Mouse (Mus musculus): ENCODE data around the gene 9130204L05Rik.

The 9130204L05Rik gene

GRCm38 (mm10) chr3:91090703-91091102, at the start of gene 9130204L05Rik:
Gene 9130204L05Rik (minus strand): TSS chr3:91090803.
- no peak for DNase-seq (ENCODE audit: low spot score in 2 of 2)

GRCm38 (mm10) chr3:91108696-91109095, 18.1 kb upstream of the 9130204L05Rik start:
- no peak for DNase-seq (ENCODE audit: low spot score in 2 of 2)

- no peak for DNase-seq (ENCODE audit: low spot score in 2 of 2)
Observed at GRCm38 (mm10) chr3:91059211-91059610, 31.4 kb downstream of the 9130204L05Rik start.

GRCm38 (mm10) chr3:91052654-91053053, 37.9 kb downstream of the 9130204L05Rik start:
- DNase-seq (ENCODE audit: low spot score in 2 of 2), result no peak
